Mouse (Mus musculus) spleen, postnatal 4 days (tissue): ENCODE measurements around the gene Rnf167.
A peak's percentile ranks its signal among the peaks of the same experiment; 100 is the strongest.

ENCODE experiments used
- DNase-seq, 2 experiments: peaks; one replicate each; pipeline ENCODE4 v3.0.0; 2022; ENCODE audit warnings: low spot score in 2 of 2

Gene Rnf167

GRCm38 (mm10) chr11:70637764-70638163 lies 9.3 kb upstream of the Rnf167 start:
- DNase-seq: no peak

GRCm38 (mm10) chr11:70638293-70638692 lies 8.7 kb upstream of the Rnf167 start:
- DNase-seq: no peak

GRCm38 (mm10) chr11:70638714-70639278 lies 8.2 kb upstream of the Rnf167 start, which contains the start of gene Gp1ba:
Gene Gp1ba (plus strand): TSS chr11:70639122.
- peak in 1 of 2 experiments; percentile 62 for DNase-seq

GRCm38 (mm10) chr11:70639976-70640375 lies 7.1 kb upstream of the Rnf167 start:
- DNase-seq: no peak

- peak in 1 of 2 experiments; percentile 58 for DNase-seq
These were observed 5.8 kb upstream of the Rnf167 start for GRCm38 (mm10) chr11:70641241-70641640.

GRCm38 (mm10) chr11:70643051-70643450 lies 4.0 kb upstream of the Rnf167 start:
- DNase-seq: no peak

GRCm38 (mm10) chr11:70644564-70645103 lies 2.4 kb upstream of the Rnf167 start:
- peak in 1 of 2 experiments; percentile 58 for DNase-seq

GRCm38 (mm10) chr11:70645461-70646258 lies 1.4 kb upstream of the Rnf167 start:
- peak in 1 of 2 experiments; percentile 64 for DNase-seq

- DNase-seq: no peak
These were observed 828 bp upstream of the Rnf167 start for GRCm38 (mm10) chr11:70646259-70646555.

GRCm38 (mm10) chr11:70647716-70648420 lies 833 bp downstream of the Rnf167 start:
- peak; percentile 62 to 86 for DNase-seq

- DNase-seq: no peak
These were observed 1.5 kb downstream of the Rnf167 start for GRCm38 (mm10) chr11:70648512-70648911.

- no peak for DNase-seq
These were observed 2.2 kb downstream of the Rnf167 start for GRCm38 (mm10) chr11:70649185-70649734.

- no peak for DNase-seq
These were observed 3.5 kb downstream of the Rnf167 start for GRCm38 (mm10) chr11:70650322-70651175.

- DNase-seq: no peak
These were observed 4.4 kb downstream of the Rnf167 start for GRCm38 (mm10) chr11:70651391-70651790.

- DNase-seq: no peak
These were observed 5.2 kb downstream of the Rnf167 start for GRCm38 (mm10) chr11:70652029-70652883.

GRCm38 (mm10) chr11:70652884-70653344 lies 5.9 kb downstream of the Rnf167 start:
- peak in 1 of 2 experiments; percentile 72 for DNase-seq

- DNase-seq: peak; percentile 78 to 90
These were observed 6.5 kb downstream of the Rnf167 start for GRCm38 (mm10) chr11:70653345-70654197.

- peak; percentile 78 to 90 for DNase-seq
These were observed 7.3 kb downstream of the Rnf167 start, which contains the start of gene Pfn1 for GRCm38 (mm10) chr11:70654198-70654922. Gene Pfn1 (minus strand): TSS chr11:70654644.
